Mouse (Mus musculus) liver, postnatal 0 days (tissue): ENCODE results near the gene Commd3.

Experiments
- CTCF ChIP-seq: sonication (generic); IDR thresholded peaks from 2 replicates; pipeline ENCODE4 v1.5.1; 2016; ENCODE audit warnings: antibody characterized with exemption, low read depth
- EP300 ChIP-seq: IDR thresholded peaks from 2 replicates; pipeline ENCODE4 v1.6.1; 2016; ENCODE audit warnings: antibody characterized with exemption, low read depth, mild to moderate bottlenecking

- TF ChIP-seq EP300 (no peak), CTCF (no peak)
These were observed 18.6 kb downstream of the Commd3 start for GRCm38 (mm10) chr2:18690756-18691155.
